Mouse (Mus musculus) c-Kit-positive CD71-negative TER-119-negative erythroid progenitor cells, embryonic 14.5 days (primary cell): ENCODE data around the gene Itpr2.

Source experiments
- DNase-seq: peaks from one replicate; pipeline ENCODE4 v3.0.0-alpha.2; 2013; ENCODE audit warnings: low read depth

The Itpr2 gene

DNA sequence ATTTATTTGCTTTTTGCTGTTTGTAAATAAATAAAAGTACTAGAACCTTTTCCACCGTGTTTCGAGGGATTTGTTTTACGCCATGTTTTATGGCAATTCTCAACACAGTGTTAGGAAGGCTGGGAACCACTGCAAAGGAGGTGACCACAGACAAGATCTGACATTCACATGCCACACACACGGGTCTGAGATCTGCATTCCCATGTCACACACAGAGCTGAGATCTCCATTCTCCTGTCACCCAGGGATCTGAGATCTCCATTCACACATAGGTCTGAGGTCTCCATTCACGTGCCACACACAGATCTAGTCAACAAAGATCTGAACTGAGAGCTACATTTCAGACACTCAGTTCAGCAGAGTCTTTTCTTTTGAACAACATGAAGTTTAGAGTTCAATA is 282.0 kb downstream of the Itpr2 start:
- DNase-seq = no peak

DNA sequence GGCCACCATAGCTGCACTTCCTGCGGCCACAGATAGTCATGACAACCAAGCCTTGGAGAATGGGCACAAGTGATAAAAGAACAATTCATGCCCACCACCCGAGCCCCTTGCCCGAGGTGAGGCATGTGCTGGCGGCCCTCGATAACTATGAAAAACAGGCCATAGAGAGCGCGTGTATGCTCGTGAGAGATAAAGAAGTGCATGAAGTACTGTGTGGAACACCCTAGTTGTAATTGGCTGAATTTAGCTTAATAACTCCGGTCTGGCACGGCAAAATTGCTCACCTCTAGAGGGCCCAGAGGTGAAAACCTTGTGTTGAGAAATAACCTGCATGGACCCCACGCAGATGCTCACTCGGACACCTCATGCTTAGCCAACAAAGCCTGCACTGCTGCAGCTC is 282.5 kb downstream of the Itpr2 start:
- DNase-seq = no peak

DNA sequence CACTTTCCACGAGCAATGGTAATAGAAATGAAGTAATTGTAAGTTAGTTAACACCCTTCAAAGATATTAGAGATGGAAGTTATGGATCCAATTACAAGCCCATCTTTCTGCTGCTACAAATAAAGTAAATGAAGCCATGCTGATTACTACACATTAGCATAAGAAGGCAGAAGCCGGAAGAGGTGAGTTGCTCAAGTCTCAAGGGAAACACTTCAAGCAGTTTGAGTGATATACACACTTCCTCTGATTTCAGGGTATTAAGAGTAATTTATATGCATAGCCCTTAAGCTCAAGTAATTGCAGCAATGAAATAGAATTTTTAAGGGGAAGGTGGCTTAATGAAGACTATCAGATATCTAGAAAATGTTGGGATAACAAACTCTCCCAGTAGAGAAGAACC is 286.7 kb downstream of the Itpr2 start:
- no peak for DNase-seq

GRCm38 (mm10) chr6:146212339-146212738 is 289.7 kb downstream of the Itpr2 start:
- DNase-seq = no peak

- no peak for DNase-seq
These were observed 290.8 kb downstream of the Itpr2 start for GRCm38 (mm10) chr6:146211233-146211632.

GRCm38 (mm10) chr6:146208983-146209382 is 293.0 kb downstream of the Itpr2 start:
- no peak for DNase-seq

- DNase-seq = no peak
These were observed 294.6 kb downstream of the Itpr2 start for GRCm38 (mm10) chr6:146207204-146207959.

GRCm38 (mm10) chr6:146205136-146205535 is 296.9 kb downstream of the Itpr2 start:
- DNase-seq = no peak

GRCm38 (mm10) chr6:146204470-146204869 is 297.6 kb downstream of the Itpr2 start:
- DNase-seq = no peak

- no peak for DNase-seq
These were observed 304.1 kb downstream of the Itpr2 start for GRCm38 (mm10) chr6:146197868-146198379.

- no peak for DNase-seq
These were observed 305.3 kb downstream of the Itpr2 start for GRCm38 (mm10) chr6:146196701-146197100.

DNA sequence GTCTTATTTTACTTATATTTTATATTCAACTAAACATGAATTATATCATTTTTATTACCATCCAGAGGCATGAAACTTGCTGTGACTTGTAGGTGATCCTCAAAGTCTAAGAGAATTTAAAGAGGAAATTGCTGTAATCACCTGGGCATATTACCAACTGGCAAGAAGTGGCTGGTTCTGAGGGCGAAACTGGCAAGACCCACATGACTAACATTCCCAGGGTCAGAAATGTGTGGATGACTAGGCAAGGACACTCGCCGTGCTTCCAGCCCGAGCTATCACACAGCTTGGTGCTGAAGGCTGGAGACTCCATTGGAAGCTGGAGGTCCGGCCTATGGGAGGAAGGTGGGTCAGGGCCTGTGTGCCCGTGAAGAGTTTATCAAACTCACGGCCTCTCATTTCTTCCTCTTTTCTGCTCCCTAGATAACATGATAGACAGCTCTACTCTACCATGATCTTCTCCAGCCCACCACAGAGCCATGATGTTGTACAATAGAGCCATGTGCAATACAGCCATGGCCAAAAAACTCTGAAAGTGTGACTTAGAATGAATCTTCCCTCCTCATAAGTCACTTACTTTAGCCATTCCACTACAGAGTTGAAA is 306.1 kb downstream of the Itpr2 start:
- DNase-seq = no peak

DNA sequence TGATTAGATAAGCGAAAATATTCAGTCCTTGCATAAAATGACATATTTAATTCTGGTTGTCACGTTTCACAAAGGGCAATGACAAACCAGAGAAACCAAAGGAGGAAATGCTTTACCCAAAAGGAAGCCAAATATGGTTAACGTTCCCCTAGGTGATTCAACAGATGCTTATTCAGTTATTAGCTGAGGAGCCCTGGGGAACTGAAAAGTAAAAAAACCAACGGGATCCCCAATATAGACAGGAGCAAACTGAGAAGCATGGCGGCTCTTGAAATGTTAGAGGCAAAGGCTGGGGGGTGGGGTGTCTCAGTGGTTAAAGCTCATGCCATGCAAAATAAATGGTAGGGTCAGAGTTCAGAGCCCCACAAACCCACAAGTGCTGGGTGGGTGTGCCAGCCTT is 310.1 kb downstream of the Itpr2 start:
- DNase-seq = no peak

GRCm38 (mm10) chr6:146190006-146190405 is 312.0 kb downstream of the Itpr2 start:
- no peak for DNase-seq

GRCm38 (mm10) chr6:146185532-146185931 is 316.5 kb downstream of the Itpr2 start:
- no peak for DNase-seq

GRCm38 (mm10) chr6:146184771-146185170 is 317.3 kb downstream of the Itpr2 start:
- DNase-seq = no peak

DNA sequence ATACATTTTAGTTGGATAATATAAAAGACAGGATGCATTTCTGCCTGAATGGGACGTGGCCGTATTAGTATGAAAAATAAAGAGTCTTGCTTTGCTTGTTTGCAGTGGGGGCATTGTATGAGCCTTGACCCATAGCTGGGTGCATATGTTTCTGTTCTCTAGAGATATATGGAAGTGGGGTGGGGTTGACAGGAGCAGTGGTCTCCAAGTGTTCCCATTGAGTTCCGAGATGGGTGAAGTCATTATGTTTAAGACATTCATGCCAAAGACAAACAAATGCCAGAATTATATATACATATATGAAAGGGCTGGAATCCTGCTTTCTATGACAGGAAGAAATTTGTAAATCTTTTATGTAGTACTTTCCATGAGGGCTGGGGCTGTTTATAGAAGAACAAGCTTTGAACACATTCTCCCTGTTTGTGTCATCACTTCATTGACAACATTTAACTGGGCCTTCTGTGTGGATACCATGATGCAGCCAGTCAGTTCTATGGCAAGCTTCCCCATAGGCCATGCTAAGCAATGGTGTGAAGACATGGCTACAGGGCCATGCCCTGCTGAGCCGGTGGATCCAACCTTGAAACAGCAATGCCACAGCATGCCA is 327.3 kb downstream of the Itpr2 start:
- DNase-seq = no peak

- no peak for DNase-seq
These were observed 331.4 kb downstream of the Itpr2 start for GRCm38 (mm10) chr6:146170603-146171051.

GRCm38 (mm10) chr6:146167207-146167606 is 334.8 kb downstream of the Itpr2 start:
- no peak for DNase-seq

GRCm38 (mm10) chr6:146159641-146160040 is 342.4 kb downstream of the Itpr2 start:
- no peak for DNase-seq

- DNase-seq = no peak
These were observed 343.3 kb downstream of the Itpr2 start for GRCm38 (mm10) chr6:146158717-146159116.

DNA sequence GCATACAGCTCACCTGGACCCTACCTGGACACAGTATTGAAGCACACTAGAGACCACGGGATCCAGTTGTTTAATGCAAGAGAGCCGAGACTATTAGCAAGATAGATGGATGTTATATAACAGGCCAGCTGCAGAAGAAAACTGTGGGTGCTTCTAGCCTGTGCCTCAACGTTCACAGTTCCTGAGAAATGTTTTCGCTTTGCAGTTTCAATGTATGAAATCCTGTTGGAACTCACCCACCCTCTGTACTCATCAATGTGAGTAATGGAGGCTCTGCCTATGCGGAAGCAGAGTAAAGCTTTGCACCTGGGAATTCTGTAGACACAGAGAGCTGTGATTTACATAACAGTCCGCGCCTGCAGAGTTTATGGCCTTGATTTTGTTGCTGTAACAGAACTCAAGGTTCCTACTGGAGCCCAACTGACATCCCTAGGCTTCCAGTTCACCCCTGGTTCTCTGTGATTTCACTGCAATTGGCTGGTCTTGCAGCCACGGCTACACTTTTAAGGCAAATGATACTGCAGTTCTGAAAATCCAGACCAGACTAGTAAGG is 344.0 kb downstream of the Itpr2 start:
- no peak for DNase-seq

DNA sequence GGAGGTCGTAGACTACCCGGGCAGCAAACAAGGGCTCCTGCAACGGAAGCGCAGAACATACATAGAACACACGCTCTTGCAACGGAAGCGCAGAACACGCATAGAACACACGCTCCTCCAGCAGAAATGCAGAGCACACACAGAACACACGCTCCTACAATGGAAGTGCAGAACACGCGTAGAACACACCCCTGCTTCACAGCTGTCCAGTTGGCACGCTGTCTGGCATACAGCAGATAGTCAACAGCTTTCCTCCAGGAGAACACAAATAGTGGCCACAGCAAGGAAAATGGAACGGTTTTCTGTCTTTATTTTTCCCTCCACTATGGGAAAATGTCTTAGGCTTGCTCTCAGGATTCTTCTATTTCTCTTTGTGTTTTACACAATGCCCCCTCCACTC is 344.9 kb downstream of the Itpr2 start:
- no peak for DNase-seq
